Mouse (Mus musculus) forebrain, embryonic 13.5 days (tissue): ENCODE measurements around the gene Ptpre. TPM values are rescaled to one million over a fixed set of nuclear protein-coding genes. Genes with fewer than 3 reads are reported as not detected.
"Not testable (repeated sequence)": the region's sequence is repeated elsewhere in the genome, so short reads cannot be mapped to it uniquely, and the experiment has no call there.

Source experiments
- ATAC-seq: fragments of 200-750 bp; cut with Nextera tagmentation; 2 replicates; pipeline ENCODE4 v1.8.0; 2017
- H3K27ac ChIP-seq: fragments of 300-500 bp; sonication (generic); 2 replicates; pipeline ENCODE4 v1.5.1; 2015; ENCODE audit warnings: inconsistent platforms, mild to moderate bottlenecking, moderate library complexity
- H3K27me3 ChIP-seq: fragments of 300-500 bp; sonication (generic); 2 replicates; pipeline ENCODE4 v1.6.1; 2015; ENCODE audit warnings: mild to moderate bottlenecking, inconsistent platforms
- H3K36me3 ChIP-seq: fragments of 300-500 bp; sonication (generic); 2 replicates; pipeline ENCODE4 v1.6.1; 2015; ENCODE audit warnings: mild to moderate bottlenecking, inconsistent platforms; ENCODE audit not compliant: poor library complexity, severe bottlenecking
- H3K4me1 ChIP-seq: fragments of 300-500 bp; sonication (generic); 2 replicates; pipeline ENCODE4 v1.6.1; 2015; ENCODE audit warnings: inconsistent platforms
- H3K4me2 ChIP-seq: fragments of 300-500 bp; sonication (generic); 2 replicates; pipeline ENCODE4 v1.6.1; 2015; ENCODE audit warnings: inconsistent platforms, mild to moderate bottlenecking, moderate library complexity
- H3K4me3 ChIP-seq: fragments of 300-500 bp; sonication (generic); 2 replicates; pipeline ENCODE4 v1.5.1; 2015; ENCODE audit warnings: mild to moderate bottlenecking, inconsistent platforms
- H3K9ac ChIP-seq: fragments of 300-500 bp; sonication (generic); 2 replicates; pipeline ENCODE4 v1.6.1; 2015; ENCODE audit warnings: mild to moderate bottlenecking, inconsistent platforms
- H3K9me3 ChIP-seq: fragments of 300-500 bp; sonication (generic); replicated peaks from 2 replicates; pipeline ENCODE4 v1.6.1; 2016; ENCODE audit warnings: inconsistent platforms
- WGBS: fragments of 180-500 bp; shearing (Covaris S2); methylation state at CpG from one replicate; pipeline ENCODE4 v1.1.7; 2015; 5-methylcytosine and 5-hydroxymethylcytosine counted together
- polyA plus RNA-seq: library from polyadenylated mRNA; unstranded; fragments of >200 nt; fragmentation: Nextera tagmentation; extraction: Ambion mirVana; gene quantifications from 2 replicates; pipeline ENCODE4 v1.2.1, GENCODE M21; 2015

The Ptpre gene
- polyA plus RNA-seq, 1 experiment from 2014 or later = 2.3 TPM

DNA sequence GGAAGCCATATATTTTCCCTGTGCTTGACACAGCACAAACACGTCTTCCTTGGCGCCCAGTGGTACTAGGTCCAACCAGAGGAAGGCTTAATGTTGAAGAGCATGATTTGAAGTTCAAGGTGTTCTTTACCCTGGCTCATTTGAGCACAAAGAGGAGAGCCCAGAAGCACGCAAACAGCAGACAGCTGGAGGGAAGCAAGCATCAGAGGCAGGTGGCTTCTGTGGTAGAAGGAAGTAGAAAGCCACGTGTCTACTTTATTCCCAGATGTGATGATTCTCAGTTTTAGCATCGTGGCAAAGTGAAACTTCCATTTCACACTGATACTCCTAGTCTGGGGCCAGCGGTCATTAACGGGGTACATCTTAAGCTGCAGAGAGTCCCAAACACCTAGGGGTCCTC, 120.9 kb downstream of the Ptpre start:
- Histone ChIP-seq H3K9me3 (no peaks in the 10 kb centered on the region), H3K27me3 (no peaks in the 10 kb centered on the region), H3K4me3 (no peak overlapping the region), H3K4me1 (no peaks in the 10 kb centered on the region), H3K27ac (no peak overlapping the region), H3K9ac (no peak overlapping the region), H3K36me3 (no peaks in the 10 kb centered on the region), H3K4me2 (no peak overlapping the region)
- 89% methylated on average over 7 of the region's 7 CpGs for WGBS
- ATAC-seq = no peak

DNA sequence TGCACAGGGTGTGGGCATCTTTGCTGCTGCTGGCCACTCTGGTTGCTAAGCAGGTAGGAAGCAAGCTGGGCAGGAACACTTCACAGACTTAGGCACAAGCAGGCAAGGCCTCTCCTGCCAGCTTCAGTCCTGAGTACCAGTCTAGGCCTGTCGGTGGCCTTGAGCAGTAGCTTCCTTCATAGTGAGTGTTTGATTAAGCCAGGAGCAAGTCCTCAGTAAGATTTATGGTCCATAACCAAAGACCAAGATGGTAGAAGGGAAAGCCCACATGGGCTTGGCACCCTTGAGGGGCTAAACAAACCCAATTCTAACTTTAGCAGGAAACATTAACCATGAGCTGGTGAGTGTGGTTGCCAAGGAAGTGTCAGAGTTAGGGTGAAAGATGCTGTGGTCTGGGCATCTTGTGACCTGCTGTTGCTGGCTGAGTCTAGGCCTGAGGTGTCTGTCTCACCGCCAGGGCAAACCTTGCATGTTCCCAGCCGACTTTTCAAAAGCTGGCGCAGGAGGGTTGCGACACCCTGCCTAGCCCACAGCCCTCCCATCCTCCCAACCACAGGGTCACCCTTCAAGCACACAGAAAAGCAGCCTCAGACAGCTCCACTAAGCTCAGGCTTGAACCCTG, 122.1 kb downstream of the Ptpre start:
- H3K4me2 ChIP-seq = no peak overlapping the region
- no peaks in the 10 kb centered on the region for H3K27me3 ChIP-seq
- H3K9ac ChIP-seq = no peak overlapping the region
- H3K4me3 ChIP-seq = no peak overlapping the region
- H3K27ac ChIP-seq = no peak overlapping the region
- no peaks in the 10 kb centered on the region for H3K36me3 ChIP-seq
- H3K9me3 ChIP-seq = no peaks in the 10 kb centered on the region
- ATAC-seq = no peak
- H3K4me1 ChIP-seq = no peaks in the 10 kb centered on the region
- 97% methylated on average over 5 of the region's 5 CpGs for WGBS

DNA sequence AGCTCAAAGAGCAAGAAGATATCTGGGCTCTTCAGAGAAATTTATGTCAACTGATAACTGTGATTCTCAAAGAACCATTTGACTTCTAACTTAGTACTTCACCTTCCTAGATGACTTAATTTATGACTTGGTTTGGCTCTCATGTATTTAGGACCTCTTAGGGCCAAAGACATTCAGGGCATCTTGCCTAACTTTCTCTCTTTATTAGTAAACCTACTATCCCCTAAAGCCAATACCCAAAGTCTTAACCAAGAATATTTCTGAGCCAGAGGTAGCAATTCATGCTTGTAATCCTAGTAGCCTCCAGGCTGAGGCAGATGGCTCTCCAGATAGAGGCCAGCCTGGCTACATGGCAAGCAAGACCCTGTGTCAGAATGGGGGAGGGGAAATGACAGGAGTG, 123.0 kb downstream of the Ptpre start:
- Histone ChIP-seq H3K9me3 (no peaks in the 10 kb centered on the region), H3K9ac (no peak overlapping the region), H3K4me2 (no peak overlapping the region), H3K27ac (no peak overlapping the region), H3K27me3 (no peaks in the 10 kb centered on the region), H3K4me3 (no peak overlapping the region), H3K4me1 (no peaks in the 10 kb centered on the region), H3K36me3 (no peaks in the 10 kb centered on the region)
- no peak for ATAC-seq

DNA sequence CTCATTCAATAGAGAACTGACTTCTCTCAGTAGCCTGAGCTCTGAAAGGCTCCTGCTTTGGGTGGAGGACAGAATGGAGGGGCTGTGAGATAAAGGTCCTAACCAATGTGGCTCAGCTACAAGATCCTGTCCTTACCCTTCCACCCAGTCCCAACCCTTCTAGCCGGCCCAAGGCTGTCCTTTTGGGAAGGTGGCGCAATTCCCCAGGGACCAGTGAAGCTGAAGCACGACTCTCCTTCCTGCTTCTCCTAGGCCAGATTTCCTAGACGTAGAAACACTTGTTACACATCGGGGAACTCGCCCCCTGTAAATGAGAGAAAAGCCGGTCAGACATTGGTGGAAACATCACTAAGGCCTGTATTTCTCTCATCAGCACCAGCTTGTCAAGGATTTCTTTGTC, 126.9 kb downstream of the Ptpre start:
- WGBS = 80% methylated on average over 7 of the region's 7 CpGs
- Histone ChIP-seq H3K27me3 (no peaks in the 10 kb centered on the region), H3K9ac (no peak overlapping the region), H3K9me3 (no peaks in the 10 kb centered on the region), H3K36me3 (no peaks in the 10 kb centered on the region), H3K4me2 (no peak overlapping the region), H3K4me3 (no peak overlapping the region), H3K4me1 (no peaks in the 10 kb centered on the region), H3K27ac (no peak overlapping the region)
- no peak for ATAC-seq

DNA sequence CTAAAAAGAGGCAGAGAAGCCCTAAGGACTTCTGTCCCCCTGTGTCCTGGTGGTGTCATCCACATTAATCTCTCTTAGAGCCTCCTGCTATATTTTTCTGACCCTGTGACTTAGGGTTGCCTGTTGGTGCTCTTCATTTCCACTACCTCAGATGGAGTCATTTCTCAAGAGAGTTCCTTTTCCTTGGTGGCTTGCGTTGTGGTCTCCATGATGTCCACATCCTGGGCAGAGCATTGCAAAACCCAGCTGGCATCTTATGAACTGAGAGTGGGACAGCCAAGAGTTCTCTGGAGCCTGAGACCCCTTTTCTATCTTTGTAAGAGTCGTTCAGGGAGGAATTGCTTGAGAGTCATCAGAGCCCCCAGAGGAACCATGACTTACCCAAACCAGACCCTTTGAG, 129.0 kb downstream of the Ptpre start:
- Histone ChIP-seq H3K9ac (no peak overlapping the region), H3K4me3 (no peak overlapping the region), H3K4me1 (no peaks in the 10 kb centered on the region), H3K27ac (no peak overlapping the region), H3K9me3 (no peaks in the 10 kb centered on the region), H3K36me3 (no peaks in the 10 kb centered on the region), H3K4me2 (no peak overlapping the region), H3K27me3 (no peaks in the 10 kb centered on the region)
- 90% methylated on average over 2 of the region's 2 CpGs for WGBS
- ATAC-seq = no peak

DNA sequence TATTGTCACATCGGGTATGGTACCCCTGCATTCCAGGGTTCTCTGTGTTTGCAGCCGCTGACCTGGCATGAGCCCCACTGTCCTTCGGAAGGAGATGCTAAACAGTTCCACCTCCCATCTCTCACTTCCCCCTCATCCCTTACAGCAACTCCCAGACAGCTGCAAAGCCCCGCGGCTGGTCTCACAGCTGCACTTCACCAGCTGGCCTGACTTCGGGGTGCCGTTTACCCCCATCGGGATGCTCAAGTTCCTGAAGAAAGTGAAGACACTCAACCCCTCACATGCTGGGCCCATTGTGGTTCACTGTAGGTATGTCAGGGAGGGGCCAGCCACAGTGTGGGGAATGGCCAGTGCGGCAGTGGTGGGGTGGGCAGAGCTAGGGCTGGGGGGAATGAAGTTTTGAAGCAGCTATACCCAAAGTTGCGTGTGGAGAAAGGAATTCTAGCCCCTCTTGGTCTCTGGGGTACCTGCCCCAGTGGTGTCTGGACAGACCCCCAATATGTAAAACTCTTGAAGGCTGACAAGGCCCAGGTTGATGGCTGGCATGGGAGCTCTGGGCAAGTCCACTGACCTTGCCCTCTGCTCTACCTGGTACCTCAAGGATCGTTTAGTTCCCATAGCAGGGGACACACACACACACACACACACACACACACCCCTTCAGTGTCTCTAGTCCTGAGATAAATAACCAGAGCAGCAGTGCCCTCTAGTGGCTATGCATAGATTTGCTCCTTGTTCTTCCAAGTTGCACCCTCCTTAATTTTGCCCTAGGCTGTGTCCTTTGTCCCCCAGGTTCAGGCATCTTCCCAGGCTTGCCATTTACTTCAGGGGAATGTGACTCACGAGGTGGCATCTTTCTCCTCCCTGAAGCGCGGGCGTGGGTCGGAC, 131.8 kb downstream of the Ptpre start:
- no peak overlapping the region for H3K4me2 ChIP-seq
- no peaks in the 10 kb centered on the region for H3K9me3 ChIP-seq

DNA sequence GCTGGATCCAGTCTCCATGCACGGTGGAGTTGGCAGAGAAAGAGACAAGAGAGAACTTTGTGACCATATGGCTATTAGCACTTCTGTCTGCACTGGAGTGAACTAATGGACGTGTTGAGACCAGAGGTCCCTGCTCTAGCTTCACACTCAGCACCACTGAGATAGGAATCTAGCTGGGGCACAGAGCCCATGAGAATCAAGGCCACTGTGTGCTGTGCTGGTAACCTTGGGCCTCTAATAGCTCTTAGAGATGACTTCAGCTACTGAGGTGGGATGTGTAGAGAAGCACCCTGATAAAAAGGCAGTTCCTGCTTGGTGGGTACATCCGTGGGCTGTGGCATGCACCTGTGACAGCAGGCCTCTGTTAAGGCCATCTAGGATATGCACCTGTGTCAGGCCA, 136.3 kb downstream of the Ptpre start:
- H3K9me3 ChIP-seq = no peaks in the 10 kb centered on the region
- H3K4me1 ChIP-seq = no peaks in the 10 kb centered on the region
- H3K9ac ChIP-seq = no peak overlapping the region
- H3K4me3 ChIP-seq = no peak overlapping the region
- whole genome bisulfite sequencing = 63% methylated on average over 3 of the region's 3 CpGs
- no peak for ATAC-seq
- H3K27me3 ChIP-seq = no peaks in the 10 kb centered on the region
- H3K4me2 ChIP-seq = no peak overlapping the region
- H3K27ac ChIP-seq = no peak overlapping the region
- H3K36me3 ChIP-seq = no peaks in the 10 kb centered on the region

More for the DNA sequence above, 131.8 kb downstream of the Ptpre start:
- 45% methylated on average over 16 of the region's 16 CpGs for WGBS
- Histone ChIP-seq H3K9ac (no peak overlapping the region), H3K4me3 (no peak overlapping the region), H3K27ac (no peak overlapping the region), H3K4me1 (no peaks in the 10 kb centered on the region), H3K36me3 (no peaks in the 10 kb centered on the region), H3K27me3 (no peaks in the 10 kb centered on the region)
- ATAC-seq = peak; percentile 75

DNA sequence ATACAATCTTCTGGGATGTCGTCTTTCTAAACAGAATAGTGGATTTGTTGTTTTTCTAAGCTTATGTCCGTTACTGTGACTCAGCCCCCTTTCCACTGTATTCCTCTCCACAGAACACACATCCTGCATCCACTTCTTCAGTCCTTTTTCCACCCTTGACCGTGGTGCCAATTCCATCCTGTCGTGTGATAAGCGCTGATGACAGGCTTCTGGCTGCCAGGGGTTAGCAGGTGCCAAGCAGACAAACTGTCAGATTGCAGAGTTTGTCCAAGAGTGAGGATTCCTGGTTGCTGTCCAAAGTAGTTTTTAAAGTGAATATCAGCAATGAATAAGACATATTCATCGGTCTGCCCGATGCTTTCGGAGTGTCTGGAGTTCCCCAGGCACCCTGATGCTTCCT, 139.4 kb downstream of the Ptpre start:
- Histone ChIP-seq H3K9ac (no peak overlapping the region), H3K27ac (no peak overlapping the region), H3K27me3 (no peaks in the 10 kb centered on the region), H3K4me3 (no peak overlapping the region), H3K9me3 (no peaks in the 10 kb centered on the region), H3K4me2 (no peak overlapping the region), H3K4me1 (no peaks in the 10 kb centered on the region), H3K36me3 (no peaks in the 10 kb centered on the region)
- 83% methylated on average over 8 of the region's 8 CpGs for WGBS
- ATAC-seq = no peak

DNA sequence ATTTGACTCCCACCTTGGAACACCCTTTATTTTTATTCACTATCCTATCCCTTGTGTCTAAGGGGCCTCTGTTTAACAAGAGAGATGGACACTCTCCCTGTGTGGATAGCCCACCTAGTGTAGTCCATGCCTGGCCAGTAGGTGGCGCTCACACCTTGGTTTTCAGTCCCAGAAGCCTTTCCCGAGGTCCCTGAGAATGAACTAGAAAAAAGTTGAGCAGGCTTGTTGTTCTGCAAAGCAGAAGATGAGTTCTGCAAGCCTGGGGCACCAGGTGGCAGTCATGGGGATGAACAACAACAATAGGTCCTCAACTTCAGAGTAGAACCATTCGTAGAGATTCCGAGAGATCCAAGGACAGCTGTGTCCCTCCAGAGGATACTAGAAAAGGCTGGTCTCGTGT, 143.1 kb downstream of the Ptpre start:
- ATAC-seq = no peak
- Histone ChIP-seq H3K9me3 (no peaks in the 10 kb centered on the region), H3K36me3 (peaks cover 6% of the 10 kb centered on the region), H3K27me3 (no peaks in the 10 kb centered on the region), H3K4me1 (no peaks in the 10 kb centered on the region), H3K4me2 (no peak overlapping the region), H3K27ac (no peak overlapping the region), H3K9ac (no peak overlapping the region), H3K4me3 (no peak overlapping the region)
- 69% methylated on average over 5 of the region's 5 CpGs for WGBS

DNA sequence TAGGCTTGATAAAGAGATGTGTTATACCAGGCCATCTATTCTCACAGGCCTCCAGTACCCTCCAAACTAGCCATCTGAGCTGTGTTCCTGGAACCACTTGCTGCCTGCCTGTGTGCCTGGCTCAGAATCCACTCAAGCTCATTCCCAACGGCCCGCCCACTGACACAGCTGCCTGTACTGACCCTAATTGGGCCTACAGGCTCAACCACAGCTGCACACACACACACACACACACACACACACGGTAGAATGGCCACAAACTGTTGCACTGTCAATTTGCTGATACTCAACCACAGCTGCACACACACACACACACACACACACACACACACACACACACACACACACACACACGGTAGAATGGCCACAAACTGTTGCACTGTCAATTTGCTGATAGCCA, 146.8 kb downstream of the Ptpre start:
- H3K36me3 ChIP-seq = peaks cover 42% of the 10 kb centered on the region
- H3K4me3 ChIP-seq, H3K4me1 ChIP-seq, H3K4me2 ChIP-seq, H3K9ac ChIP-seq, H3K27ac ChIP-seq, H3K9me3 ChIP-seq, H3K27me3 ChIP-seq, ATAC-seq: not testable (repeated sequence)
- WGBS = 72% methylated on average over 4 of the region's 4 CpGs

DNA sequence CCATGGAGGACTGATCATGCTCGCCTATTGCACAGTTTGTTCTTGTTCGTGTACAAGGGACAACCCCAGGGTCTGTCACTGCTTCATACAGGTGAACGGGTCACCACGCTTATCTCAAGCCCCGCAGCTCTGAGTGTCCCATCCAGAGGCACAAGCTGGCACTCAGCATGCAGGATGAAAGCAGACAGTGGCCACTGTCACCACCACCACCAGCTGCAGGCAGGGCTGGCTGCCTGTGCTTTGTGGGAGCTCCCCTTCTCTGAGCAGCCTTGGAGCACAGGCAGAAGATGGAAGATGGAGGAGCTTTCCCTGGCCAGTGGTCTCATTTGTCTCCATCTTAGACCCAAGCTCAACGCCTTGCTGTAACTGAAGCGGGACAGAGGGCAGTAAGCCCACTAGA, 147.7 kb downstream of the Ptpre start:
- Histone ChIP-seq H3K4me2 (no peak overlapping the region), H3K9me3 (no peaks in the 10 kb centered on the region), H3K27ac (no peak overlapping the region), H3K36me3 (peaks cover 51% of the 10 kb centered on the region), H3K4me3 (no peak overlapping the region), H3K9ac (no peak overlapping the region), H3K4me1 (no peaks in the 10 kb centered on the region), H3K27me3 (no peaks in the 10 kb centered on the region)
- no peak for ATAC-seq
- WGBS = 88% methylated on average over 7 of the region's 7 CpGs

DNA sequence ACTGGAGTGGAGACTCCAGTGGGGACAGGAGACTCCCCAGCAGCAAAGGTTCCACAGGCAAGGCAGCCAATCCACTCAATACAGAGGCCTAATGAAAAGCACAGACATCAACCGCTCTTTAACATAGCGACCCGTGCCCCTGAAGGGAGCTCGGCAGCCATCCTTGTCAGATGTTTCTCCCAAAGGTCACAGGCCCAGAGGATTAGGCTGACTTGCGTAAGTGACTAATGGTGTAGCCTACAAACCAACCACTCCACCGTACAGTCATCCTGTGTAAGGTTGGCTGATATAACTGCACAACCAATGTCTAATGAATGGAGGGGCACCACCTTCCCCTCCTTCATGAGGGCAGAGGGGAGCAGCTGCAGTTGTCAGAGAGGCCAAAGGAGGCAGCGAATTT, 152.1 kb downstream of the Ptpre start:
- WGBS = 94% methylated on average over 7 of the region's 7 CpGs
- no peak overlapping the region for H3K27ac ChIP-seq
- no peak overlapping the region for H3K4me2 ChIP-seq
- no peak overlapping the region for H3K9ac ChIP-seq
- ATAC-seq = no peak
- peaks cover 91% of the 10 kb centered on the region for H3K36me3 ChIP-seq
- H3K4me1 ChIP-seq = no peaks in the 10 kb centered on the region
- no peak overlapping the region for H3K4me3 ChIP-seq
- H3K27me3 ChIP-seq = no peaks in the 10 kb centered on the region
- H3K9me3 ChIP-seq = no peaks in the 10 kb centered on the region

DNA sequence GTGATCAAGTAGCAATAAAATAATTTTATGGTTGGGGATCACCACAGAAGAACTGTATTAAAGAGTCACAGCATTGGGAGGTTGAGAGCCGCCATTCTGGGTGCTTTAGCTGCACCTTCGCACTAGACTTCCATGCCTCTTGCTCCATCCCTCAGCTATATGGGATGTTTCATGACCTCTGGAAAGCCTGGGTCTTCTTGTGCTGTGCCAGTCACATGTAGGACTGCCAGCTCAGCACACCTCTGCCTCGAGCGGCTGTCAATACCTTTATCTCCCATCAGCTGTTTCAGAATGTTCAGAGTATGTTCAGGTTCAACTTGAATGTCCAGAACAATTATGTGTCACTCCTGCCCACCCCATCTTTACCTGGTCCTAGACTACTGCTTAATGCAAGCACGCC, 154.7 kb downstream of the Ptpre start:
- Histone ChIP-seq H3K36me3 (peaks cover 96% of the 10 kb centered on the region), H3K27ac (no peak overlapping the region), H3K4me3 (no peak overlapping the region), H3K27me3 (no peaks in the 10 kb centered on the region), H3K9me3 (no peaks in the 10 kb centered on the region), H3K4me2 (no peak overlapping the region), H3K9ac (no peak overlapping the region), H3K4me1 (no peaks in the 10 kb centered on the region)
- no peak for ATAC-seq
- WGBS = 96% methylated on average over 5 of the region's 5 CpGs
